Mouse (Mus musculus) heart, adult 2 months (tissue): ENCODE data around the gene Zfp14.

ENCODE experiments used
- CTCF ChIP-seq: fragments of 200-600 bp; IDR thresholded peaks from 2 replicates; pipeline ENCODE4 v1.8.1; 2022; ENCODE audit warnings: antibody characterized with exemption, mild to moderate bottlenecking, moderate library complexity
- POLR2A ChIP-seq: fragments of 200-500 bp; IDR thresholded peaks from 2 replicates; pipeline ENCODE4 v1.6.1; 2011; ENCODE audit warnings: mild to moderate bottlenecking, low read depth, low read length, control low read depth; ENCODE audit not compliant: insufficient read depth

GRCm38 (mm10) chr7:30007601-30008000 lies 43.6 kb downstream of the Zfp14 start:
- no peak for TF ChIP-seq POLR2A
- TF ChIP-seq CTCF = no peak
